Mouse (Mus musculus): Measurements from ENCODE around the gene Tbl3.
A peak's percentile ranks its signal among the peaks of the same experiment; 100 is the strongest.

Gene Tbl3

GRCm38 (mm10) chr17:24653967-24654710, 53.3 kb downstream of the Tbl3 start:
- peak; percentile 91 for DNase-seq (ENCODE audit: low spot score)

DNA sequence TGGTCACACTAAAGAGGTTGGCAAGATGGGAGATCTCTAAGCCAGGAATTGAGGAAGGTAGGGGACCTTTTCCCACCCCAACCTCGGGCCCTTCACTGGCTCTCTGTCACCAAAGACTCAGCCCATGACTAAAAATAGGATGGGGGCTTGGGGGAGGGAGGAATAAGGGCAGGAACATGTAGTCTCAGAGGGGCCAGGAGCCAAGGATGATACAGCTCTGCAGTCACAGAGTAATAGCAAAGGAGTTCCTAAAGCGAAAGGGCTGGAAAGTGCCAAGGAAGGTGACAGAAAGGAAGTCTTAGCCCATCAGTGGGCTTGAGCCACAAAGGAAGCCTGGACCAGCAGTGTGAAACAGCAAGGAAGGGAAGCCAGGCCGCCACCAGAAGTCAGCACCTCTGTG, 55.6 kb downstream of the Tbl3 start:
- DNase-seq (ENCODE audit: low spot score) = no peak

GRCm38 (mm10) chr17:24650766-24651165, 56.7 kb downstream of the Tbl3 start:
- no peak for DNase-seq (ENCODE audit: low spot score)

DNA sequence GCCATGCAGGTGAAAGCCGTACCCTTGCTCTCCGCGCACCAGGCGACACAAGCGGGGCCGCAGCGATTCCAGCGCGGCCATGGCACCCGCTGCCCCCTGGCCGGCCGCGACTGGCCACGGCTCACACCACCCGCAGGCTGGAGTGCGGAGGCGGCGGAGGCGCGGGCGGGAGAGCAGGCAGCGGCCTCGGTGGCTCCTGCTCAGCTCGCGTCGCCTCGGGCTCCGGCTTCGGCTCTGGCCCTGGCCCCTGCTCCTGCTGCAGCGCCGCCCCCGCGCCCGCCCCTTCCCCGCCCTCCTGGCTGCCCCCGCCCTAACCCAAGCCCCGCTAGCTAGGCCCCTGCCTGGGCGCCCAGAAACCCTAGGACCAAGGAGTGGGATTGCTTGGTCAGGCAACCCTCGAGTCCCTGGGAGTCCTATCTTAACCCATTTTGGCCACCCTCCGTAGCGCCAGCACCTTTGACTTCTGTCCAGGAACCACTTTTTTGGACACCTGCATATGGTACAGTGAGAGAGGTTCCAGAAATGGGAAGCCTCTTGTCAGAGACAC, 57.3 kb downstream of the Tbl3 start, which contains the start of gene Slc9a3r2:
Slc9a3r2 (minus strand) TSS at position 258 of the 547 bp plus-strand sequence.
- DNase-seq (ENCODE audit: low spot score) = no peak

DNA sequence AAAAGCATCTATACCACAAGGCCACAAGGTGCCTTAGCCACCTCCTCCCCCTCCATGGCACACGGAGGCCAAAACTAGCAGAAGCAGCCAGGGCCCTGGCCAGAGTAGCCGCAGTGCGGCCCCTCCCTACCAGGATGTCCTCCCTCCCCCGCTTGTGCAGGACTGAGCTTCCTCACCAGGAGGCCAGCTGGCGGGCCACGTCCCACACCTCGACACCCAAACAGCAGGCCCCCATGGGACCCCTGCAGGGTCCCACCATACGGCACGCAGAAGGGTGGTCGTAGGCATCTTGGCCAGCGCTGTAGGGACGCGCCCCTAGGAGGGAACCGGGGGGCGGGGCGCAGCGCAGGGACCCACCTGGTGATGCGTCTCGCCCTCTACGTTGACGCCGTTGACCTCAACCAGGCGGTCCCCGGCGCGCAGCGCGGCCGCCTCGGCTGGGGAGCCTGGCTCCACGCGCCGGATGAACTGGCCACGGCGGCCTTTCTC, 57.8 kb downstream of the Tbl3 start:
- peak; percentile 74 for DNase-seq (ENCODE audit: low spot score)

DNA sequence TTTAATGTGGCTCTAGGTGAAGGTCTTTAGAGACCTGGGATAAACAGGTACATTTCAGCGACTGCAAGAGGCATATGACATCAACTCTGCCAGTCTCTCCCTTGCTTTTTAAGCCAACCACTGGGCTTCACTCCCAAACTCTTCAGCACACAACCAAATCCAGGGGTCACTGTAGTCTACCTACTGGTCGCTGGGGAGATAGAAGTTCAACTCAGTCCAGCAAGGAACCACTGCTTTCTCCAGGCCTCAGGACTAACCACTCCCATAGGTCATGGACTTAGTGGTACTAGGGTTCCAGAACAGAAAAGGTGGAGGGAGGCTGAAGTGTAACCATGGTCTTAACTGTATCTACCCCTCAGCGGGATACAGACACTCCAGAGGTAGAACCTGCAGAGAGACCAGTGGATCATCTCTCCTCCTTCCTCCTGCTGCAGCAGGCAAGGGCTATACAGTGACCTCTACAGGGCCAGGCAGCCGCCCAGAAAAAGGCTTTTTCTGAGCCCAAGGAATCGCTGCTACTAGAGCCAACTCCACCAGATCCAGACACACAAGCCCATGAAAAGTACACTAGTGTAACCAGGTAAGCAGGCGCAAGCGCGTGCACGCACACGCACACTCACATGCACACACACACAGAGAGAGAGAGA, 58.6 kb downstream of the Tbl3 start:
- DNase-seq (ENCODE audit: low spot score) = no peak
